Mouse (Mus musculus): ENCODE data around the gene Trappc6b.

Trappc6b gene

DNA sequence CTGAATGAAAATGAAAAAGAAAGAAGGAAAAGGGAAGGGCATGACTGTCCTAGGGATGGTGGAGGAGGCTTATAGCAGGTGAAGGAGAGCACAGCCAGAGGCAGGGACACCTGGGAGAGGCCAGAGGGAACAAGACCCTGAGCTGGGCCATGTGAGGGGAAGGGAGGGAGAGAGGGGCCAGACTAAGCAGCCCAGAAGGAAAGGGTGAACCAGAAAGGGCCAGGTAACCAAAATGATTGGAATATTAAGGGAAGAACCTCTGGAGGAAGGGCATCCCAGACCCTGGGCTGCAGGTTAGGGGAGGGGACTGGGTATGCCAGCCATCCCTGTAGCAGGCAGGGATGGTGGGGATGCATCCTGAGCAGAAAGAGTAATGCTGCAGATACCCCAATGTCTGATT lies 7.3 kb downstream of the Trappc6b start:
- DNase-seq, result no peak

DNA sequence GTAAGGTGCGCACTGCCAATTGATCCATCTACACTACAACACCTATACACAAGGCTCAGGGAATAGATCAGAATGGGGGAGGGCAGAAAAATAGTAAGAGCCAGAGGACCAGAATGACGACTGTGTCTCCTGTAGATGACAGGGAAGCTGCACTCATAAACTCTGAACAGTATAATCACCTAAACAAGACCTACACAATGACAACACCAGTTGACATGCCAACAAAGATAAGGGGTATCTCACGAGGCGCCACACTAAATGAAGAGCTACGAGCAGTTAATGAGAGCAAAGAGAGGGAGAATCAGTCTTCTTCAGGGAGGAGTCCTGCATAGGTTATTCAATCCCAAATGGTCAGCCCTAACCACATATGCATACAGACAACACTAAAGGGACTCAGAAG lies 8.1 kb downstream of the Trappc6b start:
- no peak for DNase-seq

DNA sequence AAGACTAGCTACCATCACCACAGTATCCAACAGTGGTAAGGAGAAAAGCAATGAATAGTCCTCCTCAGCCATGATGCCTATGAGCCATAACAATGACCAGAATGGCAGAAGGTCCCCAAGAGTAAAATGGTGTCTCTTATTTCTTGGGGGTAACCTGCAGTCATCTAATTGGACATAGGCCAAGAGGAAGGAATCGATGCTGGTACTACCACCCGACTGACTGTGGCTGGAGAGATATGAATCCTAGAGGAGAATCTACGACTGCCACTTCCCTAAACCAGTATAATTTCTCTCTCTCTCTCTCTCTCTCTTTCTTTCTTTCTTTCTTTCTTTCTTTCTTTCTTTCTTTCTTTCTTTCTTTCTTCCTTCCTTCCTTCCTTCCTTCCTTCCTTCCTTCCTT lies 8.8 kb downstream of the Trappc6b start:
- no peak for DNase-seq

DNA sequence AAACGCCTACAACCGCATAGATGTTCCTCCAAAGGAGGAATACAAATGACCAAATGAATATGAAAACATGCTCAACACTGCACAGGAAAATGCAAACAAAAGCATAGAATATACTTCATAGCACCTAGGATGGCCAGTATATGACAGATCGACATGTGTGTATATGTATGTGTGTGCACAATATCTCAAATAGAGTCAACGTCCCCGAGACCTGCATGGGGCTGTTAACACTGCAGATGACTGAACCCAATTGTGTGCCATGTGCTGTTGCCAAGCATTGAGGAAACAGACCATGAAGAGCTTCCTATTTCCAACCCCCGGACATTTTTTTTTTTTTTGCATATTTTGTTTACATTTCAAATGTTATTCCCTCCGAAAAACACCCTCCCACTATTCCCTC lies 20.4 kb downstream of the Trappc6b start:
- DNase-seq, result no peak

DNA sequence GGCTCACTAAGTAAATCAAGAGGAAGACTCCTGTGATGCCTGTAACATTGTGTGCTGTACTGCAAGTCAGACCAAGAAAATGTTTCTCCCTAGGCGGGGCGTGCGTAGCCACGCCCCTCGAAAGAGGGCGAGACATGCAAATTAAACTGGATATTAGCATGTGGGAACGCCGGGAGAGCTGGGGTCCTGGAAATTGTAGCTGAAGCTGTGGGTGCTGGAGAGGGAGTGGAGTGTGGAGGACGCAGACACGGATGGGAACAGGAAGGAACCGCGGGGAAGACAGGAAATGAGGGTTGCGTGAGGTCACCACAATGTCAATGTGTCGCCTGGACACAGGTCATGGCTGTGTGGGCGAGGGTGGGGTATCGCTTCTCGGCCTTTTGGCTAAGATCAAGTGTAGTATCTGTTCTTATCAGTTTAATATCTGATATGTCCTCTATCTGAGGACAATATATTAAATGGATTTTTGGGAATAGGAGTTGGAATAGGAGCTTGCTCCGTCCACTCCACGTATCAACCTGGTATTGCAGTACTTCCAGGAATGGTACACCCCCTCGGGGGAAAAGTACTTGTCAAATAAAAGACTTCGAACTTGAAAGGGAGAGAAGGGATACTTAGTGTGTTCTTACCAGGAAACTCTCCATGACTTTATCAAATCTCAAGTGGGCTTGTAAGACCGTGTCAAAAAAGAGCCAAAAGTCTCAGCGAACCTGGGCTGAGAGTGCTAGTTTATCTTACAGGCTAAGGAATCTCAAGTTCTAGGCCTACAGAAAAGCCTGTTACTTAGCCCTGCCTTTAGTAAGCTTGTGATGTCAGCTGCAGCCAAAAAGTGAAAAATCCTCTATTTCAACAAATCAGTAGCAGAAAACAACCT lies 21.1 kb downstream of the Trappc6b start:
- peak; percentile 13 to 28 for DNase-seq

GRCm38 (mm10) chr12:59039162-59039970 lies 21.9 kb downstream of the Trappc6b start:
- no peak for DNase-seq

DNA sequence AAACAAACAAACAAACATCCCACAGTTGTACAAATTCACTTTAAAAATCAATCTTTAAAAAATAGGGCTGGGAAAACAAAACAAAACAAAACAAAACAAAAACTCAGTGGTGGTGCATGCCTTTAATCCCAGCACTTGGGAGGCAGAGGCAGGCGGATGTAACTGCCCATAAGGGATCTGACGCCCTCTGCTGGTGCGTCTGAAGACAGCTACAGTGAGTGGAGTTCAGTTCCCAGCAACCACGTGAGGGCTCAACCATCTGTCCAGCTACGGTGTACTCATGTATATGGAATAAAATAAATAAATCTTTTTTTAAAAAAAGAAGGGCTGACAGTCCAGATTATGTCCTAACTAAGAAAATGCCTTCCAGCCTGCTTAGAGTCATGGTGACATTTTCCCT lies 29.2 kb downstream of the Trappc6b start:
- peak in 1 of 2 experiments; percentile 7 for DNase-seq

DNA sequence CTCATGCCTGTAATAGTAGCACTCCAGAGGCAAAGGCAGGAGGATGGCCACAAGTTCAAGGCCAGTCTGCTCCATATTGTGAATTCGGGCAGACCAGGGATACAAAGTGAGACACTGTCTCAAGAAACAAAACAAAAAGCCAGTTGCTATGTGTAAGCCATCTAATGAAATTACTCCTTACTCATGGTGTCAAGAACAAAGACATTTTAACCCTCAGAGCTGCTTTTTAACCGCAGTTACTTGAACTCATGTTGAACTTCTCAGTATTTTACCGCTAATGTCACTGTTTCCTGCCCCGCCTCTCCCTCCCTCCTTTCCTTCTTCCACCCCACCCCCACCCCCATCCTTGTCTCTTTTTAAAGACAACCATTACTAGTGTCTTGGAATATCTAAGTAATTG lies 40.0 kb downstream of the Trappc6b start:
- no peak for DNase-seq

- DNase-seq, result no peak
Observed at GRCm38 (mm10) chr12:59019891-59020290, 41.4 kb downstream of the Trappc6b start.

DNA sequence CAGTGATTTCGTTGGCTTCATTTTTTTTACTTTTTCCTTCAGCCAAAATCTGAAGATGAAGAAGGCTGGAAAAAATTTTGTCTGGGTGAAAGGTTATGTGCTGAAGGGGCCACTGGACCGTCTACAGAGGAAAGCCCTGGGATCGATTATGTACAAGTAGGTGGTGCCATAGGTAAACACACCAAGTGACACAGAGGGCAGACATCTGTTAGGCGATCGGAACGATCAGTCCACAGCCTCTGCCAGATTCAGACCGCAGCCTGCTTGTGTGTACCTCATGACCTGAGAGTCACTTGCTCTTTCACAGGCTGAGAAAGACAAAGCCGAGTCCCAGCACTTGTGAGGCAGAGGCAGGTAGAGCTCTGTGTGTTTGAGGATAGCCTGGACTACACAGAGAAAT lies 43.3 kb downstream of the Trappc6b start:
- no peak for DNase-seq

GRCm38 (mm10) chr12:59013234-59013633 lies 48.0 kb downstream of the Trappc6b start, which contains the start of gene Gemin2:
Gemin2 (plus strand) TSS chr12:59013393.
- peak; percentile 94 to 96 for DNase-seq

GRCm38 (mm10) chr12:59012710-59013091 lies 48.6 kb downstream of the Trappc6b start:
- DNase-seq, result peak in 1 of 2 experiments; percentile 21

GRCm38 (mm10) chr12:59011844-59012709 lies 49.2 kb downstream of the Trappc6b start, which contains the start of gene Sec23a:
Sec23a (minus strand) TSS chr12:59012017.
- peak; percentile 100 for DNase-seq

DNA sequence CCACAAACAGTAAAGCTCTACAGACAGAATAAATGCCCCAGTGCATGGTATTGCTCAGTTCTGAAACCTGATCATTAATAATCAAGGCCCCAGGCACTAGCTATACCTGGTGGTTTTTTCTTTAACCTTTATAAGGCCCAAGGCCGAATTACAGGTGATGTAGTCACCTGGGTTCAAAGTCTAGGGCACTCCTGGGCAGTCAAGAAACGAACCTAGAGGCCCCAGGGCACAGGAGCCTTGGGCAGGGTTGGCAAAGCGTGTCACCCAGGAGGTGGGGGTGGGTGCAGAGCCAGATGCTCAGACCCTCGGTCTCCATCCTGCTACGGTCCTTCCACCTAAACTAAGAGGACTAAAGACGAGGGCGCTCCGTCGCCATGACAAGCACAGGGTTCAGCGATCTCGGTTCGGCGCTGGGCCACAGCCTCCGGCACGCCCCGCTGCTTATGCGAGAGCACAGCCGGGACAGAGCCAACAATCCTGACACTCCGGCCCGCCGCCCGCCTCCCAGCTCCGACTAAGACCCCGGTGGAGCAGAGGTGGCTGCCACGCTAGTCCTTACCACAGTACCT lies 49.9 kb downstream of the Trappc6b start:
- no peak for DNase-seq

DNA sequence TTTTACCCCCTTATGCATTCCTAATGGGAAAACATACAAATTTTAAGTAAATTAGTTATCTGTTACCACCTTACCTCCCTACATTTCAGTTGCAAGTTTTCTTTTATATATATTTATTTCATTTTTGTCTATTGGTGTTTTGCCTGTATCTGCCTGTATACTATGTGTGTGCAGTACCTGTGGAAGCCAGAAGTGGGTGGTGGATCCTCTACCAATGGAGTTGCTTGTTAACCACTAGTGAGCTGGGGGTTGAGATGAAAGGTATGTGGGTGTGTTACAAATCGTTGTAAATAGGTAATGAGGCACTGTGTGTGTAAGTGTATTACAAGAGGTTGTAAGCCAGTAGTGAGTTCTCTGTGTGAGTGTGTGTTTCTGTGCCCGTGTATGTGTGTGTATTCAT lies 50.8 kb downstream of the Trappc6b start:
- peak; percentile 19 to 38 for DNase-seq

Data from cerebellum, postnatal 10 days (tissue).